ENCODE assay signal across 14 mouse cellular contexts in genomic region chr3:102197746-102198145, GRCm38 (mm10). TPM values are rescaled to one million over a fixed set of nuclear protein-coding genes. Genes with fewer than 3 reads are reported as not detected.
A peak's percentile ranks its signal among the peaks of the same experiment; 100 is the strongest.
DNase-seq lines count a peak whose midpoint lies in the region; ATAC-seq lines count a peak whose summit lies in the region.
"Had no signal": no experiment of that assay in that cellular context is flagged by ENCODE, and none has a peak within 500 bp of the region (broad histone marks: within the 10 kb centered on the region; RNA-seq: fewer than 3 reads in every experiment).

No protein-coding gene starts in this region.

- H3K4me1 ChIP-seq in heart, embryonic 12.5 days (replicated peaks) = peaks cover 89% of the 10 kb centered on the region
- H3K4me1 ChIP-seq in lung, embryonic 16.5 days (replicated peaks; ENCODE audit: control insufficient read depth, insufficient read depth, low read length) = peaks cover 67% of the 10 kb centered on the region
- H3K4me1 ChIP-seq in embryonic facial prominence, embryonic 10.5 days = peaks cover 80% of the 10 kb centered on the region
- H3K4me1 ChIP-seq in neural tube, embryonic 15.5 days = peaks cover 71% of the 10 kb centered on the region
- peaks cover 15% of the 10 kb centered on the region for H3K4me1 ChIP-seq in forebrain, embryonic 11.5 days (replicated peaks; ENCODE audit: control insufficient read depth, insufficient read depth, low read length)

- no peak for DNase-seq in heart, postnatal 4 days
- no peak for DNase-seq in lung, adult 18-20 months
- DNase-seq in embryonic facial prominence, embryonic 10.5 days (ENCODE audit: low spot score) = peak; percentile 42
- no peak for DNase-seq in testis, postnatal 14 days (ENCODE audit: low spot score)
- DNase-seq in forebrain, embryonic 11.5 days (ENCODE audit: low spot score) = no peak
- DNase-seq: cerebellum, postnatal 36 days; kidney, postnatal 10 days; liver, embryonic 13.5 days; thymus, postnatal 4 days had no signal

- H3K9me3 ChIP-seq in heart, embryonic 12.5 days (replicated peaks) = no peaks in the 10 kb centered on the region
- H3K9me3 ChIP-seq in lung, embryonic 16.5 days (ENCODE audit: control insufficient read depth, low read length) = no peaks in the 10 kb centered on the region
- no peaks in the 10 kb centered on the region for H3K9me3 ChIP-seq in embryonic facial prominence, embryonic 10.5 days
- H3K9me3 ChIP-seq in neural tube, embryonic 15.5 days (replicated peaks) = no peaks in the 10 kb centered on the region
- H3K9me3 ChIP-seq in forebrain, embryonic 11.5 days (ENCODE audit: control insufficient read depth, low read length) = no peaks in the 10 kb centered on the region
- H3K9me3 ChIP-seq: heart, embryonic 15.5 days; liver, embryonic 13.5 days had no signal

- peak overlapping the region; percentile 46 for H3K4me2 ChIP-seq in heart, embryonic 12.5 days
- H3K4me2 ChIP-seq in lung, embryonic 16.5 days (ENCODE audit: low read depth, low read length) = no peak overlapping the region
- H3K4me2 ChIP-seq in neural tube, embryonic 15.5 days = 0 out of 2 replicates have a peak overlapping the region, but pooled peaks have one; percentile 9
- H3K4me2 ChIP-seq in forebrain, embryonic 11.5 days (ENCODE audit: low read depth, low read length, severe bottlenecking) = no peak overlapping the region
- H3K4me2 ChIP-seq: heart, embryonic 15.5 days; liver, embryonic 13.5 days had no signal

- H3K27ac ChIP-seq in heart, embryonic 12.5 days (ENCODE audit: poor library complexity, severe bottlenecking) = peak overlapping the region; percentile 35; the same call in 1 of the 2 replicates
- no peak overlapping the region for H3K27ac ChIP-seq in lung, embryonic 16.5 days (ENCODE audit: low read length)
- 0 out of 2 replicates have a peak overlapping the region, but pooled peaks have one; percentile 19 for H3K27ac ChIP-seq in embryonic facial prominence, embryonic 10.5 days (replicated peaks)
- no peak overlapping the region for H3K27ac ChIP-seq in neural tube, embryonic 15.5 days (replicated peaks)
- H3K27ac ChIP-seq in forebrain, embryonic 11.5 days (ENCODE audit: low read depth, low read length) = no peak overlapping the region
- H3K27ac ChIP-seq: heart, embryonic 15.5 days; liver, embryonic 13.5 days had no signal

- no peak for ATAC-seq in heart, embryonic 12.5 days (ENCODE audit: insufficient number of reproducible peaks, low FRiP score)
- ATAC-seq in lung, embryonic 16.5 days (ENCODE audit: low read depth) = 0 out of 2 replicates have a peak, but pooled peaks have one; percentile 13
- no peak for ATAC-seq in neural tube, embryonic 15.5 days (ENCODE audit: low FRiP score)
- ATAC-seq in forebrain, embryonic 11.5 days (replicated peaks; ENCODE audit: low FRiP score) = no peak

- H3K4me3 ChIP-seq in heart, embryonic 12.5 days = no peak overlapping the region
- H3K4me3 ChIP-seq in lung, embryonic 16.5 days (ENCODE audit: low read length) = no peak overlapping the region
- H3K4me3 ChIP-seq in embryonic facial prominence, embryonic 10.5 days = no peak overlapping the region
- H3K4me3 ChIP-seq in neural tube, embryonic 15.5 days (replicated peaks) = no peak overlapping the region
- no peak overlapping the region for H3K4me3 ChIP-seq in forebrain, embryonic 11.5 days (ENCODE audit: low read depth, low read length)
- H3K4me3 ChIP-seq: heart, embryonic 15.5 days; liver, embryonic 13.5 days; megakaryocyte, embryonic 14.5 days had no signal

- H3K27me3 ChIP-seq in heart, embryonic 12.5 days (replicated peaks) = no peaks in the 10 kb centered on the region
- H3K27me3 ChIP-seq in lung, embryonic 16.5 days (ENCODE audit: control insufficient read depth, insufficient read depth, low read depth, low read length) = no peaks in the 10 kb centered on the region; the same call in 1 of the 2 replicates
- peaks cover 70% of the 10 kb centered on the region for H3K27me3 ChIP-seq in embryonic facial prominence, embryonic 10.5 days (replicated peaks; ENCODE audit: low read depth, poor library complexity, severe bottlenecking)
- peaks cover 29% of the 10 kb centered on the region for H3K27me3 ChIP-seq in neural tube, embryonic 15.5 days (replicated peaks)
- peaks cover 25% of the 10 kb centered on the region for H3K27me3 ChIP-seq in forebrain, embryonic 11.5 days (ENCODE audit: control insufficient read depth, insufficient read depth, low read length)
- H3K27me3 ChIP-seq: heart, embryonic 15.5 days had no signal

- WGBS in heart, embryonic 12.5 days = 10% methylated on average over 5 of the region's 5 CpGs
- 23% methylated on average over 5 of the region's 5 CpGs for WGBS in lung, embryonic 16.5 days
- WGBS in embryonic facial prominence, embryonic 10.5 days = 21% methylated on average over 5 of the region's 5 CpGs
- 13% methylated on average over 5 of the region's 5 CpGs for WGBS in neural tube, embryonic 15.5 days
- 17% methylated on average over 5 of the region's 5 CpGs for WGBS in forebrain, embryonic 11.5 days

- no peak overlapping the region for H3K9ac ChIP-seq in heart, embryonic 12.5 days
- H3K9ac ChIP-seq in lung, embryonic 16.5 days (ENCODE audit: low read length) = 0 out of 2 replicates have a peak overlapping the region, but pooled peaks have one; percentile 1
- H3K9ac ChIP-seq in neural tube, embryonic 15.5 days (replicated peaks) = no peak overlapping the region
- H3K9ac ChIP-seq in forebrain, embryonic 11.5 days (ENCODE audit: low read length) = no peak overlapping the region
- H3K9ac ChIP-seq: heart, embryonic 15.5 days; liver, embryonic 13.5 days had no signal

- peaks cover 8% of the 10 kb centered on the region for H3K36me3 ChIP-seq in heart, embryonic 12.5 days
- H3K36me3 ChIP-seq in lung, embryonic 16.5 days (ENCODE audit: control insufficient read depth, insufficient read depth, low read length) = peaks cover 5% of the 10 kb centered on the region
- peaks cover 6% of the 10 kb centered on the region for H3K36me3 ChIP-seq in embryonic facial prominence, embryonic 10.5 days (replicated peaks)
- H3K36me3 ChIP-seq in neural tube, embryonic 15.5 days = no peaks in the 10 kb centered on the region
- no peaks in the 10 kb centered on the region for H3K36me3 ChIP-seq in forebrain, embryonic 11.5 days (ENCODE audit: control insufficient read depth, insufficient read depth, low read length)
- H3K36me3 ChIP-seq: liver, embryonic 13.5 days had no signal

RNA-seq across cellular contexts. Expression of gene Vangl1, which starts 6.7 kb away (rescaled TPM):
- polyA plus RNA-seq in heart, embryonic 12.5 days (2016; fragmentation: Nextera tagmentation; extraction: Ambion mirVana) = 31.0 and 31.8 TPM in 2 replicates
- total RNA-seq in heart, postnatal 4 days (2021) = 10 to 100 TPM; 35.7 to 37.3 TPM
- 27.3 and 28.4 TPM in 2 replicates for polyA plus RNA-seq in lung, embryonic 16.5 days (2015; fragmentation: Nextera tagmentation; extraction: Ambion mirVana)
- polyA plus RNA-seq in embryonic facial prominence, embryonic 10.5 days (2016; fragmentation: Nextera tagmentation; extraction: Ambion mirVana) = 12.9 and 13.3 TPM in 2 replicates
- 9.0 and 11.8 TPM in 2 replicates for polyA plus RNA-seq in neural tube, embryonic 15.5 days (2015; fragmentation: Nextera tagmentation; extraction: Ambion mirVana)
- 7.3 and 8.1 TPM in 2 replicates for polyA plus RNA-seq in forebrain, embryonic 11.5 days (2014; fragmentation: Nextera tagmentation; extraction: Ambion mirVana)

Comparison
In these comparisons a context has a peak if more than half of its experiments do, and no peak if none do; other contexts are left out.
1. H3K27ac ChIP-seq: peak in heart, embryonic 12.5 days (single experiment) and embryonic facial prominence, embryonic 10.5 days (single experiment); none in lung, embryonic 16.5 days (single experiment), neural tube, embryonic 15.5 days (single experiment) and forebrain, embryonic 11.5 days (single experiment).
2. H3K4me2 ChIP-seq: peak in heart, embryonic 12.5 days (single experiment) and neural tube, embryonic 15.5 days (single experiment); none in lung, embryonic 16.5 days (single experiment) and forebrain, embryonic 11.5 days (single experiment).